Mouse (Mus musculus) heart, postnatal 0 days (tissue): ENCODE measurements around the gene Surf4.

Experiments
- CTCF ChIP-seq: IDR thresholded peaks from 2 replicates; pipeline ENCODE4 v1.5.1; 2016; ENCODE audit warnings: antibody characterized with exemption, control low read depth, low read depth
- EP300 ChIP-seq: IDR thresholded peaks from 2 replicates; pipeline ENCODE4 v1.6.1; 2016; ENCODE audit warnings: antibody characterized with exemption, low read depth

GRCm38 (mm10) chr2:26905936-26906335 lies 27.8 kb downstream of the Surf4 start:
- no peak for TF ChIP-seq CTCF
- TF ChIP-seq EP300, result no peak
